Mouse (Mus musculus) heart, adult 9 months (tissue): ENCODE measurements around the gene Ism2.
"Not testable (repeated sequence)": the region's sequence is repeated elsewhere in the genome, so short reads cannot be mapped to it uniquely, and the experiment has no call there.

Experiments
- DNase-seq, 2 experiments: peaks; one replicate each; pipeline ENCODE4 v3.0.0; 2022; ENCODE audit warnings: low spot score in 2 of 2

Gene Ism2

GRCm38 (mm10) chr12:87299657-87300440 is at the start of gene Ism2:
Gene Ism2, minus strand, starts transcription at chr12:87299705.
- peak in 1 of 2 experiments; percentile 9 for DNase-seq

DNA sequence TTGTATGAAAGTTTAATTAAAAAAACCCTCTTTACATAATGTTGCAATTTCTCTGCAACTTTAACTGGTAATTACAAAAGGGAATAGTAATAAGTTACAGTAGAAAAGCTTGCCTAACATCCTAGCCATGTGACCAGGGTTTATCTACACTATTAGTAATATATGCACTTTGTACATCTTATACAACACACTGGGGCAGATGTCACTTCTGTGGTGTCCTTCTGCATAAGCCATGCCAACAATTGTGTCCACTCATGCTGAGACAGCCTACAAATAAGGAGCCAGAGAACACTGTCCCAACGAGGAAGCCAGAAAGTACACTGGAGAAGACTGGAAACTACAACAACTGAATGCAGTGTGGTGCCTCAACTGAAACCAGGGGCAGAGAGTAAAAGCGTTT is 48.5 kb upstream of the Ism2 start:
- no peak for DNase-seq

DNA sequence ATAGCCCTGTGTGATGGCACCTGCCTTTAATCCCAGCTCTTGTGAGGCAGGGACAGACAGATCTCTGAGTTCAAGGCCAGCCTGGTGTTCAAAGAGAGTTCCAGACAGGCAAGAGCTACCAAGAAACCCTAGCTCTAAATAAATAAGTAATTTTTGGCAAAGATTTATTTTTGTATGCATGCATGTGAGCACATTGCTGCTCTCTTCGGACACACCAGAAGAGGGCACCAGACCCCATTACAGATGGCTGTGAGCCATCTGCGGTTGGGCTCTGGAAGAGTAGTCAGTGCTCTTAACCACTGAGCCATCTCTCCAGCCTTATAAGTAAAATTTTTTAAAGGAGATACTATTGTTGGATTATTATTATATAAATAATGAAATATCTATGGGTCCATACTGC is 48.0 kb upstream of the Ism2 start:
- DNase-seq: no peak

DNA sequence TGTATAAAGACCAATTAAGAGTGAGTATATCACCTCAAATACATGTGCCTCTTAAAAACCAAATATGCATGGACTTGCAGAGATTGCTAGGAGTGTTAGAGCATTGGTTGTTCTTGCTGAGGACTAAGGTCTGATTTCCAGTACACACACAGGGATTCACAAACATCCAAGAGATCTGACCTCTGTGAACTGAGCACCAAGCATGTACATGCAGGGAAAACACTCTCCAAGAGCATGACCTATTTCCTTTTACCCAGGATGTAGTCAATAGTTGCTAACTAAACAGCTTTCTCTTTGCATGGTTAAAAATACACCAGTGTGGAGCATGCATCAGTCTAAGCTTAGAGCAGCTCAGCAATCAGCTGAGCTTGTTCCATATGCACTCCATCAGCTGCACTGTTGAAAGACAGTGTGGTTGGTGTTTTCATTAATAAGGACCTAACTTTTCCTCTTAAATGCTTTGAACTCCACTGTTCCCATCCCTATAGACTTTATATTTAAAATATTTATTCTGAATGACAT is 43.6 kb upstream of the Ism2 start:
- no peak for DNase-seq

GRCm38 (mm10) chr12:87338082-87338481 is 38.6 kb upstream of the Ism2 start:
- no peak for DNase-seq

DNA sequence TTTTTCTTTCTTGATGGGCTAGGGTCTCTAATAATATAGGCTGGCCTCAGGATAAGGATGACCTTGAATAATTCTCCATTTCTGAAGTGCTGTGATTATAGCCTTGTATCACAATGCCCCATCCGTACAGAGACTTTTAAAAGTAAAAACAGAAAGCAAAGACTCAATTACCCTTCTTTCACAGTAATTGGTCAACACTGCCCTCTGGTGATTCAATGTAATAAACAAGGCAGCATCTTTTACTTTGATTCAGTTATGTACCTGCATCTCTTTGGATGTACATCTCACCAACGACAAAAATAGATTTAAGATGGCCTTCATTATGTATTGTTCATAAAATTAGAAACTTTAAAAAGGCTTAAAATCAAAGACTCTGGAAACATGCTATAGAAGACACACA is 35.4 kb upstream of the Ism2 start:
- no peak for DNase-seq

- DNase-seq: no peak
Measured at GRCm38 (mm10) chr12:87333794-87334193, 34.3 kb upstream of the Ism2 start.

- no peak for DNase-seq
Measured at GRCm38 (mm10) chr12:87332511-87332910, 33.0 kb upstream of the Ism2 start.

DNA sequence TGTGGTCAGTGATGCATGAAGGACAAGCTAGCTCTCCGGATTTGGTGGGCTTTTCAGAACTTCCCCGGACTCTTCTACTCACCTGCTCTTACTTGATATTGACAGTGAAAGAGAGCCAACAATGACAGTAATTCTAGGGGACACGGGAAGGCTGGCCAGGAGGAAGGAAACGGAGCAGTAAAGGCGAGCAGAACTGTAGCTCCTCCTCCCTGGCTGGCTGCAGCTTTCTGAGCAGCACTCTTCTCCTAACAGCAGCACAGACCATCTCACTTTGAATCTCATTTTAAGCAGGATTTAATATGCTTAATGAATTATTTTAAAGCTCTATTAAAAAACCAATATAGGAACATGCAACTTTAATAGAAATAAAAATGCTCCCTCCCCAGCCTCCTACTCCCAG is 32.4 kb upstream of the Ism2 start:
- no peak for DNase-seq

GRCm38 (mm10) chr12:87331053-87331456 is 31.6 kb upstream of the Ism2 start:
- no peak for DNase-seq

DNA sequence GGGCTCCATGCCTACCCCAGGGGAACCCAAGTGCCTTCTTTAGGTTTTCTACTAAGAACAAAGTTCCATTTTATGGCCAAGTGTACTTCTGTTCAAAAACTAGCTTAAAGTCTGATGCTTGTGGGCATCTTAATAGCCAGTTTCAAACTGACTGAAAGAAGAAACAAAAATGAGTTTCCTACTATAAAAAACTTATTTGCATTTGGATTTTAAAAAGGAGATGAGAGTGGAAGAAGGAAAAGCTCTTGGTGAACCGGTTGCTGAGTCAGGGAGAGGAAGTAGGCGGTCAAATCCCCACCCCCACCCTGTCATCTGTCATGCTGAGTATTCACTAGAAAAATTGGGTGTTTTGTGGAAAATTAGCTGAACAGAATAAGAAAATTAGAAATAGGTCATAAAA is 30.7 kb upstream of the Ism2 start:
- no peak for DNase-seq

DNA sequence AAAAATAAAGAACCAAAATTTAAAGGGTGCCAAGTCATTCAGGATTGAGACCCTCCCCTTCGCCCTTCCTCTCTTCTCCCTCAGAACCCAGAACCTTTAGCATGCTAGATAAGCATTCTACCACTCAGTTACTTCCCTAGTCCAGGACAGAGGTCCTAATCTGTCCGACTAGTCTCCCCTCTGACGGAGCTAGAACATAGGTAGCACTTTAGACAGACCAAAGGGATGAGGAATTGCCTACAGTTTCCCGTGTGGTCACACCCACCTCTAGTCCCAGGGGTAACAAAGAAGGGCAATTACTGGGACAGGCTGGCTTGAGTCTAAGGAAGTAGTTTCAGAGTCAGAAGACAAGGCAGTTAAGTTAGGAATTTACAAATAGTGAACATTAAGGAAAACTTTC is 28.5 kb upstream of the Ism2 start:
- no peak for DNase-seq

DNA sequence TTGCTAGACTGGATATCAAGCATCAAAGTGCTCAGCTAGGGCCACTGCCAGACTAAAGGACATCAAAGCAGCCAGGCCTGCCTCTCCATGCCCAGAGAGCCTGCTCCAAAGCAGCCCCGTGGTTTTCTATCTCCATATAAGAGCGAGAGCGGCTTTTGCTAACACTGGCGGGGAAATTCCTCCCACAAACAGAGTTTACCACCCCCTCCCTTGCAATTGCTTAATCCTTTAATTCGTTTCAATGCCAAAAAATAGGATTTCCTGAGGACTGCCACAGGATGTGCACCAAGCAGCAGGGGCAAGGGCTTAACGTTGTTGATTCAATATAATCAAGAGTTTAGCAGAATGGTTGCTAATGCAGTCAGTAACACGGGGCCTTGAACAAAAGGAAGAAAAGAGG is 28.1 kb upstream of the Ism2 start:
- no peak for DNase-seq

DNA sequence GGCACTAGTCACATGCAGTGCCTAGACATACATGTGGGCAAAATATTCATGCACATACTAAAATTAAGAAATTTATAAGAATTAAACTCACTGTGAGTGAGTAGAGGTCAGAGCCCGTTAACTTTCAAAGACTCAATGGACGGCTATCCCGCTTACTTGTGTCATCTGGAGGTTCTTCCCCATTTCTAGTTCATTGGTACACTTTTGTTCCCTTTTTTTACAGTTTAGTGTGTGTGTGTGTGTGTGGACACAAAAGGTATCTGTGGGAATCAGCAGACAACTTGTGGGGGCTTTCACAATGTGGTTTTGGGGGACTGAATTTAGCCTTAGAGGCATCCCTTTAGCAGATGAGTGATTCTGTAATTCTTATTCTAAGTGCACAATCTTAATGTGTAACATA is 25.9 kb upstream of the Ism2 start:
- DNase-seq: no peak

DNA sequence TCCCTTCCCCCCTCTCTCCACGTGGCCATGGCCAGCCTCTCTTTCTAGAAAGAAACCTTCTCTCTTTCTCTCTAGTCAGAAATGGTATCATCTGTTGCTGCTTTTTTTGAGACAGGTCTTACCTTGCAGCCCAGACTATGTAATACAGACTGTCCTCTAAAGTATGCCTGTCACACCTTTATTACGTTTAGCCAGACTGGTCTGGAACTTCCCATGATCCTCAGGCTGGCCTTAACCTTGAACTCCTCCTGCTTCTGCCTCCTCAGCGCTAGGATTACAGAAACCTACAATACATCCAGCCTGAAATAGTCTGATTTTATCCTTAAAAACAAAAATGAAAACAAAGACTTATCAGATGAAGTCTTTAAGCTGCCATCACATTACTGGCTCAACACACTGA is 19.7 kb upstream of the Ism2 start:
- no peak for DNase-seq

- DNase-seq: no peak
Measured at GRCm38 (mm10) chr12:87317951-87318350, 18.4 kb upstream of the Ism2 start.

GRCm38 (mm10) chr12:87313098-87313497 is 13.6 kb upstream of the Ism2 start:
- DNase-seq: no peak

GRCm38 (mm10) chr12:87306584-87306844 is 7.0 kb upstream of the Ism2 start:
- DNase-seq: not testable (repeated sequence)

DNA sequence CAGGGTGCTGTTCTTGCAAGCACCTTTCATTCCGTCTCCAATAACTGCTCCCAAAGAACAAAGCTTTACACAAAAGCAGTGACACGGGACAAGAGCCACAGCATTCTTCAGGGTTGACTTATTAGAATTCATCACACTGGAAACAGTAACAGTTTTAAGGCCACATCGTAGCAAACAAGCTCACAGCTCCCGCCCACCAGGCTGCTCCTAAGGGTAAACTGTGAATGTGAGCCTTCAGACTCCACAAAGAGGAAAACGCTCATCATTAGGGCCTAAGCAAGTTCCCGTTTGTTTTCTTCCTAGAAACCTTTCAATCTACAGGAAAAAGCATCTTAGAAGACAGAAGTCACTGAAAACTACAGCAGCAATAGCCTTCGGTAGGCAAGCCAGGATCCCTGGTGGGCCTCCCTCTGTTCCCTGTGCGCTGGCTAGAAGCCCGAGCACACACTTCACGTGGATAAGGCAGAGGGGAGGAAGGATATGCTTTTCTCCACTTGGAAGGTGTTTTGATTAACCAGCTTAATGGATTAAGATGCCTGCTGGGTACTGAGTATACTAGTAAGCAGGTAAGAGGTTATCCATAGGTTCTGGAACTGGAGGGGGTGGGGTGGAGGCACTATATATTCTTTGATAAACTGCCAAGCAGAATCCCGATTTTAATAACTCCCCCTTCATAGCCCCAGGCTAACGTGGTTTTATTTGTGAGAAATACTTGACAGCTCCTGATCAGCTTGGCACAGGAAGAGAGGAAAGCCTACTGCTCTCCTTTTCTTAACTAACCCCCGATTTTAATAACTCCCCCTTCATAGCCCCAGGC is 6.5 kb upstream of the Ism2 start:
- no peak for DNase-seq

DNA sequence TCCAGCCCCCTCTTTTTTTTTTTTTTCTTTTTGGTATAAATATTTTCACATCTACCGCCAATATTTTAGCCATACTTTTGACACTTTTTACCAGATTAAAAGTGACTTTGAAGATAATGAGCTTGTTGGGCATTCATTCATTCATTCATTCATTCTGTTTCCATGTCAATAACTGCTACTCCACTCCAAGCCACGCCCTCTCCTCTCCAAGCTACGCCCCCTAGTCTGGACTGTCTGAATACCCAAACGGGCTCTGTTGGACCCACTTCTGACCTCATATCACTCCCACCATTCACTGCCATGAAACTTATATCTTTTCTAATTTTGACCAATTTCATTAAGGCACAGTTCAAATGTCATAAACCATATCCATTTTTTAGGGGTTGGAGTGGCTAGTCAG is 1.7 kb upstream of the Ism2 start:
- no peak for DNase-seq

- DNase-seq: no peak
Measured at GRCm38 (mm10) chr12:87300441-87300690, 861 bp upstream of the Ism2 start.

- no peak for DNase-seq
Measured at GRCm38 (mm10) chr12:87299037-87299656, 358 bp downstream of the Ism2 start.

GRCm38 (mm10) chr12:87293934-87294333 is 5.6 kb downstream of the Ism2 start:
- no peak for DNase-seq
